Mouse (Mus musculus): ENCODE data around the gene Gpr176. TPM values are rescaled to one million over a fixed set of nuclear protein-coding genes. Genes with fewer than 3 reads are reported as not detected.

Gpr176 gene
- 0.26 and 0.99 TPM in 2 replicates for polyA plus RNA-seq (2012; rRNA removed; ENCODE audit: low replicate concordance)

GRCm38 (mm10) chr2:118372901-118373571 lies at the start of gene Gpr176:
Gene Gpr176, minus strand, starts transcription at chr2:118373419.

GRCm38 (mm10) chr2:118388341-118389335 lies 15.4 kb upstream of the Gpr176 start, which contains the start of gene Eif2ak4:
Gene Eif2ak4, plus strand, starts transcription at chr2:118388618.

GRCm38 (mm10) chr2:118256621-118257053 lies 116.6 kb downstream of the Gpr176 start, which contains the start of gene Fsip1:
Gene Fsip1, minus strand, starts transcription at chr2:118256966.

Other genes with a start within 250 kb of the Gpr176 start
- gene Fsip1, start 116.5 kb downstream of the Gpr176 start, polyA plus RNA-seq (2012; rRNA removed; ENCODE audit: low replicate concordance) = not detected in 2 replicates
- 10.4 and 15.7 TPM in 2 replicates for gene Eif2ak4, start 15.2 kb upstream of the Gpr176 start, polyA plus RNA-seq (2012; rRNA removed; ENCODE audit: low replicate concordance)
- 60.0 and 73.3 TPM in 2 replicates for gene Srp14, start 106.3 kb upstream of the Gpr176 start, polyA plus RNA-seq (2012; rRNA removed; ENCODE audit: low replicate concordance)
- 16.8 and 32.6 TPM in 2 replicates for gene Bmf, start 176.3 kb upstream of the Gpr176 start, polyA plus RNA-seq (2012; rRNA removed; ENCODE audit: low replicate concordance)
- 2.6 and 7.7 TPM in 2 replicates for gene Bub1b, start 224.8 kb upstream of the Gpr176 start, polyA plus RNA-seq (2012; rRNA removed; ENCODE audit: low replicate concordance)

Measured in subcutaneous adipose tissue, adult 2 months (tissue).